Mouse (Mus musculus) liver, embryonic 11.5 days (tissue): ENCODE data around the gene Gm21988. TPM values are rescaled to one million over a fixed set of nuclear protein-coding genes. Genes with fewer than 3 reads are reported as not detected.

ENCODE experiments used
- ATAC-seq: fragments of 200-750 bp; cut with Nextera tagmentation; replicated peaks from 2 replicates; pipeline ENCODE4 v1.8.0; 2017; ENCODE audit warnings: moderate number of reproducible peaks, mild to moderate bottlenecking, moderate TSS enrichment, moderate library complexity; ENCODE audit not compliant: low FRiP score
- DNase-seq: peaks from one replicate; pipeline ENCODE4 v3.0.0-alpha.2; 2017; ENCODE audit warnings: low spot score
- H3K27ac ChIP-seq: fragments of 300-500 bp; sonication (generic); 2 replicates; pipeline ENCODE4 v1.5.1; 2014; ENCODE audit warnings: mild to moderate bottlenecking, low read depth, low read length, control low read depth
- H3K27me3 ChIP-seq: fragments of 300-500 bp; sonication (generic); replicated peaks from 2 replicates; pipeline ENCODE4 v1.6.1; 2014; ENCODE audit warnings: low read length, mixed read lengths; ENCODE audit not compliant: control insufficient read depth, insufficient read depth
- H3K36me3 ChIP-seq: fragments of 300-500 bp; sonication (generic); 2 replicates; pipeline ENCODE4 v1.6.1; 2014; ENCODE audit warnings: mild to moderate bottlenecking, low read length, moderate library complexity, mixed read lengths; ENCODE audit not compliant: control insufficient read depth, insufficient read depth
- H3K4me1 ChIP-seq: fragments of 300-500 bp; sonication (generic); replicated peaks from 2 replicates; pipeline ENCODE4 v1.6.1; 2014; ENCODE audit warnings: low read length, mixed read lengths; ENCODE audit not compliant: control insufficient read depth, insufficient read depth
- H3K4me2 ChIP-seq: fragments of 300-500 bp; sonication (generic); 2 replicates; pipeline ENCODE4 v1.6.1; 2014; ENCODE audit warnings: mild to moderate bottlenecking, control low read depth, moderate library complexity
- H3K4me3 ChIP-seq: fragments of 300-500 bp; sonication (generic); 2 replicates; pipeline ENCODE4 v1.5.1; 2014; ENCODE audit warnings: low read depth, low read length, control low read depth
- H3K9ac ChIP-seq: fragments of 300-500 bp; sonication (generic); 2 replicates; pipeline ENCODE4 v1.6.1; 2014; ENCODE audit warnings: low read depth, low read length, control low read depth
- H3K9me3 ChIP-seq: fragments of 300-500 bp; sonication (generic); 2 replicates; pipeline ENCODE4 v1.6.1; 2016; ENCODE audit warnings: low read length, inconsistent platforms, mixed read lengths; ENCODE audit not compliant: control insufficient read depth
- WGBS: fragments of 180-500 bp; shearing (Covaris S2); extraction: QIAGEN DNeasy Blood & Tissue Kit; methylation state at CpG from one replicate; pipeline ENCODE4 v1.1.7; 2014; 5-methylcytosine and 5-hydroxymethylcytosine counted together
- microRNA counts: library from miRNA; unstranded; fragments of <30 nt; microRNA quantifications from one replicate; lab custom pipeline; 2015
- microRNA-seq: library from miRNA; unstranded; fragments of <30 nt; microRNA quantifications from one replicate; pipeline ENCODE4, GENCODE M21; 2017; ENCODE audit warnings: borderline number of aligned reads
- polyA plus RNA-seq: library from polyadenylated mRNA; unstranded; fragments of >200 nt; fragmentation: Nextera tagmentation; extraction: Ambion mirVana; gene quantifications from 2 replicates; pipeline ENCODE4 v1.2.1, GENCODE M21; 2014

Gene Gm21988
- polyA plus RNA-seq, 1 experiment from 2014 or later = 9.6 TPM

- H3K4me3 ChIP-seq = no peak overlapping the region
- DNase-seq = no peak
- H3K4me1 ChIP-seq = no peaks in the 10 kb centered on the region
- no peaks in the 10 kb centered on the region for H3K36me3 ChIP-seq
- H3K9me3 ChIP-seq = no peaks in the 10 kb centered on the region
- no peaks in the 10 kb centered on the region for H3K27me3 ChIP-seq
- H3K27ac ChIP-seq = no peak overlapping the region
- no peak overlapping the region for H3K4me2 ChIP-seq
- H3K9ac ChIP-seq = no peak overlapping the region
- 65% methylated on average over 11 of the region's 11 CpGs for WGBS
- ATAC-seq = no peak
These were observed 46.0 kb downstream of the Gm21988 start for GRCm38 (mm10) chr11:70193354-70194285.

DNA sequence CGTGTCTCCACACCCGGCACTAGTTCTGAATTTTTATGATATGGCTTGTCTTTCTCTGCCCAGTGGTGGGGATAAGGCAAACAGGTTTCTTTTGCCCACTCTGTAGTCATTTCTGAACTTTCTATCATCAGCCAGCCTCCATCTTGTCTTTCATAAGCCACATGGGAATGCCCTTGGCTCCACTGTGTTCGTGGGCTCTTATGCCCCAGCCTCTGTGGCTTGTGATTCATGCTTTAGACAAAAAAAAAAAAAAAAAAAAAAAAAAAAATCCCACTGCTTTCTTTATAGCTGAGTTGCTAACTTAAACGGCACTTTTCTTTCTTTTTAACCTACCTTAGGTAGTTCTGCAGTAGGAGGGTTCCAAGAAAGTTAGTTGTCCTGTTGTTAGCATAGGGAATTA, 47.5 kb downstream of the Gm21988 start:
- Histone ChIP-seq H3K36me3 (no peaks in the 10 kb centered on the region), H3K4me1 (no peaks in the 10 kb centered on the region), H3K4me3 (no peak overlapping the region), H3K27me3 (no peaks in the 10 kb centered on the region), H3K4me2 (no peak overlapping the region), H3K9ac (no peak overlapping the region), H3K27ac (no peak overlapping the region), H3K9me3 (no peaks in the 10 kb centered on the region)
- ATAC-seq (no peak), DNase-seq (no peak)
- WGBS = 74% methylated on average over 4 of the region's 4 CpGs

DNA sequence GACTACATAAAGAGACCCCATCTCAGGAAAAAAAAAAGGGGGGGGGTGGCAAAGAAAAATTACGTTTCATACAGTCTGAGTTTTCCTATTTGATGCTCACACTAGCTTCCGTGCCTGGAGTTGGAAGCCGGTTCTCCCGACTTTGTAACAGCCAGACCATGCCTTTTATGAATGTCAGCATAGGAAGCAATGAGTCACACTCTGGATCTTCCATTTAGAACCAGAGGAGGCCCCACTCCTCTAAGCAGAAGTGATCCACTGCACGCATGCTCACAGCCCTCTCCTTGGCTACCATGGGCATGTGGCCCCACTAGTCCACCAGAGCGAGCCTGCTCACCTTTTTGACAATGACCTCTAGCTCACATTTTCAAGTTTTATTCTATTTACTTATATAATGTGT, 48.4 kb downstream of the Gm21988 start:
- Histone ChIP-seq H3K9ac (no peak overlapping the region), H3K4me1 (no peaks in the 10 kb centered on the region), H3K4me3 (no peak overlapping the region), H3K4me2 (no peak overlapping the region), H3K27me3 (no peaks in the 10 kb centered on the region), H3K9me3 (no peaks in the 10 kb centered on the region), H3K36me3 (no peaks in the 10 kb centered on the region), H3K27ac (no peak overlapping the region)
- WGBS = 81% methylated on average over 6 of the region's 6 CpGs
- ATAC-seq = no peak
- DNase-seq = no peak

GRCm38 (mm10) chr11:70189319-70190134, 50.1 kb downstream of the Gm21988 start:
- DNase-seq = no peak
- no peak for ATAC-seq
- H3K9me3 ChIP-seq = no peaks in the 10 kb centered on the region
- no peaks in the 10 kb centered on the region for H3K4me1 ChIP-seq
- no peaks in the 10 kb centered on the region for H3K36me3 ChIP-seq
- H3K27me3 ChIP-seq = no peaks in the 10 kb centered on the region
- H3K27ac ChIP-seq = no peak overlapping the region
- H3K4me2 ChIP-seq = no peak overlapping the region
- no peak overlapping the region for H3K9ac ChIP-seq
- 84% methylated on average over 28 of the region's 28 CpGs for WGBS
- H3K4me3 ChIP-seq = no peak overlapping the region

MicroRNAs encoded within 50 kb of the gene (microRNA counts, 519-probe panel; counts per million panel counts)
- microRNA mmu-miR-195 (lab: Ali Mortazavi, UCI) (not detected), microRNA mmu-miR-497 (lab: Ali Mortazavi, UCI) (not detected)

Small RNA genes within 50 kb of the gene (microRNA-seq; reads per million reads assigned to microRNA genes)
- gene Mir195a (382 reads per million, percentile 63 among the genes with 10 or more reads in this experiment), gene Mir497 (not detected), gene Mir497b (not detected)

Other genes starting within 250 kb of the Gm21988 start
- 302 and 311 TPM in 2 replicates for gene Gabarap, start 248.7 kb downstream of the Gm21988 start, polyA plus RNA-seq
- gene Phf23, start 244.1 kb downstream of the Gm21988 start, polyA plus RNA-seq = 33.2 and 36.6 TPM in 2 replicates
- gene Dvl2, start 239.2 kb downstream of the Gm21988 start, polyA plus RNA-seq = 22.1 and 23.3 TPM in 2 replicates
- gene Acadvl, start 224.4 kb downstream of the Gm21988 start, polyA plus RNA-seq = 85.7 and 89.7 TPM in 2 replicates
- 9.3 and 9.4 TPM in 2 replicates for gene Dlg4, start 222.9 kb downstream of the Gm21988 start, polyA plus RNA-seq
- 0.40 and 0.66 TPM in 2 replicates for gene Asgr1, start 185.7 kb downstream of the Gm21988 start, polyA plus RNA-seq
- 4.3 and 5.8 TPM in 2 replicates for gene Asgr2, start 147.2 kb downstream of the Gm21988 start, polyA plus RNA-seq
- gene Mgl2, start 109.5 kb downstream of the Gm21988 start, polyA plus RNA-seq = 0.63 and 1.5 TPM in 2 replicates
- 0.41 and 0.53 TPM in 2 replicates for gene Clec10a, start 83.6 kb downstream of the Gm21988 start, polyA plus RNA-seq
- gene Slc16a11, start 27.1 kb downstream of the Gm21988 start, polyA plus RNA-seq = 0.75 and 0.81 TPM in 2 replicates
- 9.1 and 10.1 TPM in 2 replicates for gene Slc16a13, start 18.8 kb downstream of the Gm21988 start, polyA plus RNA-seq
- gene Bcl6b, start 10.0 kb downstream of the Gm21988 start, polyA plus RNA-seq = 6.8 and 7.3 TPM in 2 replicates
- 138 and 140 TPM in 2 replicates for gene 0610010K14Rik, start 1.9 kb downstream of the Gm21988 start, polyA plus RNA-seq
- gene Rnasek, start within 50 bp of the Gm21988 start, polyA plus RNA-seq = 184 and 188 TPM in 2 replicates
- gene Alox12, start 15.5 kb upstream of the Gm21988 start, polyA plus RNA-seq = 21.5 and 22.5 TPM in 2 replicates
- 0.29 TPM in 1 of 2 replicates, not detected in the other for gene Alox12e, start 82.8 kb upstream of the Gm21988 start, polyA plus RNA-seq
- 1.0 and 2.1 TPM in 2 replicates for gene Alox15, start 112.2 kb upstream of the Gm21988 start, polyA plus RNA-seq
- gene Pelp1, start 170.2 kb upstream of the Gm21988 start, polyA plus RNA-seq = 48.5 and 51.2 TPM in 2 replicates
- 31.5 and 35.9 TPM in 2 replicates for gene Arrb2, start 192.8 kb upstream of the Gm21988 start, polyA plus RNA-seq
- gene Med11, start 212.1 kb upstream of the Gm21988 start, polyA plus RNA-seq = 33.8 and 36.2 TPM in 2 replicates
- 0.19 and 0.58 TPM in 2 replicates for gene Zmynd15, start 219.6 kb upstream of the Gm21988 start, polyA plus RNA-seq
- gene Cxcl16, start 220.2 kb upstream of the Gm21988 start, polyA plus RNA-seq = 0.91 and 1.6 TPM in 2 replicates